Mouse (Mus musculus) forebrain, embryonic 11.5 days (tissue): ENCODE measurements around the gene Mb. TPM values are rescaled to one million over a fixed set of nuclear protein-coding genes. Genes with fewer than 3 reads are reported as not detected.
"Not testable (repeated sequence)": the region's sequence is repeated elsewhere in the genome, so short reads cannot be mapped to it uniquely, and the experiment has no call there.

ENCODE experiments used
- ATAC-seq: fragments of 200-750 bp; cut with Nextera tagmentation; replicated peaks from 2 replicates; pipeline ENCODE4 v1.8.0; 2017; ENCODE audit warnings: moderate TSS enrichment; ENCODE audit not compliant: low FRiP score
- DNase-seq: peaks from one replicate; pipeline ENCODE4 v3.0.0-alpha.2; 2017; ENCODE audit warnings: low spot score
- H3K27ac ChIP-seq: fragments of 300-500 bp; sonication (generic); 2 replicates; pipeline ENCODE4 v1.5.1; 2014; ENCODE audit warnings: low read depth, low read length
- H3K27me3 ChIP-seq: fragments of 300-500 bp; sonication (generic); 2 replicates; pipeline ENCODE4 v1.6.1; 2014; ENCODE audit warnings: mild to moderate bottlenecking, low read length, mixed read lengths; ENCODE audit not compliant: control insufficient read depth, insufficient read depth
- H3K36me3 ChIP-seq: fragments of 300-500 bp; sonication (generic); 2 replicates; pipeline ENCODE4 v1.6.1; 2014; ENCODE audit warnings: mild to moderate bottlenecking, low read length, moderate library complexity, mixed read lengths; ENCODE audit not compliant: control insufficient read depth, insufficient read depth
- H3K4me1 ChIP-seq: fragments of 300-500 bp; sonication (generic); replicated peaks from 2 replicates; pipeline ENCODE4 v1.6.1; 2014; ENCODE audit warnings: low read length, mixed read lengths; ENCODE audit not compliant: control insufficient read depth, insufficient read depth
- H3K4me2 ChIP-seq: fragments of 300-500 bp; sonication (generic); 2 replicates; pipeline ENCODE4 v1.6.1; 2014; ENCODE audit warnings: low read depth, mild to moderate bottlenecking, low read length, moderate library complexity, mixed read lengths; ENCODE audit not compliant: severe bottlenecking
- H3K4me3 ChIP-seq: fragments of 300-500 bp; sonication (generic); 2 replicates; pipeline ENCODE4 v1.5.1; 2014; ENCODE audit warnings: low read depth, low read length
- H3K9ac ChIP-seq: fragments of 300-500 bp; sonication (generic); 2 replicates; pipeline ENCODE4 v1.6.1; 2014; ENCODE audit warnings: low read length
- H3K9me3 ChIP-seq: fragments of 300-500 bp; sonication (generic); 2 replicates; pipeline ENCODE4 v1.6.1; 2016; ENCODE audit warnings: low read length, mixed read lengths; ENCODE audit not compliant: control insufficient read depth
- WGBS: fragments of 180-500 bp; shearing (Covaris S2); extraction: QIAGEN DNeasy Blood & Tissue Kit; methylation state at CpG from one replicate; pipeline ENCODE4 v1.1.7; 2014; 5-methylcytosine and 5-hydroxymethylcytosine counted together
- polyA plus RNA-seq: library from polyadenylated mRNA; unstranded; fragments of >200 nt; fragmentation: Nextera tagmentation; extraction: Ambion mirVana; gene quantifications from 2 replicates; pipeline ENCODE4 v1.2.1, GENCODE M21; 2014

The Mb gene
- polyA plus RNA-seq, 1 experiment from 2014 or later: not detected

- ATAC-seq (no peak), DNase-seq (no peak)
- no peaks in the 10 kb centered on the region; the same call in 1 of the 2 replicates for H3K36me3 ChIP-seq
- H3K9me3 ChIP-seq: no peaks in the 10 kb centered on the region
- no peak overlapping the region for H3K9ac ChIP-seq
- no peak overlapping the region for H3K4me3 ChIP-seq
- no peak overlapping the region for H3K27ac ChIP-seq
- H3K4me1 ChIP-seq: no peaks in the 10 kb centered on the region
- 74% methylated on average over 4 of the region's 4 CpGs for WGBS
- H3K4me2 ChIP-seq: no peak overlapping the region
- H3K27me3 ChIP-seq: no peaks in the 10 kb centered on the region
Observed at GRCm38 (mm10) chr15:77072556-77073163, 22.2 kb upstream of the Mb start.

DNA sequence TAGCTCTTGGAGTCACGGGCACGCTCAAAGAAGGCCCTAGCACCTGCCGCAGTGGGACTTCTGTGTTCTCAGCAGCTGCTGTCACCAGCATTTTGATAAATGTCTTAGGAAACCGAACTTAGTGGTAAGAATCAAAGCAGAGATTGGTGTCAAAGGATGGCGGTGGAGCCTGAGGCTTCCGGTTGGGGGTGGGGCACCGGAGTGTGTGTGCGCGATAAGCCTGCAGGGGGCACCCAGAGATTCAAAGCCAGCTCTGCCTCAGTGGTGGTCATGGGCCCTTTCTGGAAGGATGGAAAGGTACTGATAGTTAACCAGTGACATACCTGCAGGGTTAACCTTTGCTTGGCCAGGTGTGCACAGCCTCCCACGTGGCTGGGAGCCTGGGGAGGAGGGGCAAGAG lies 21.0 kb upstream of the Mb start:
- ATAC-seq: no peak

GRCm38 (mm10) chr15:77070745-77071268 lies 20.3 kb upstream of the Mb start:
- Histone ChIP-seq H3K4me1 (no peaks in the 10 kb centered on the region), H3K27ac (no peak overlapping the region), H3K9me3 (no peaks in the 10 kb centered on the region), H3K27me3 (no peaks in the 10 kb centered on the region), H3K4me3 (no peak overlapping the region), H3K9ac (no peak overlapping the region), H3K4me2 (no peak overlapping the region), H3K36me3 (no peaks in the 10 kb centered on the region)
- DNase-seq (no peak), ATAC-seq (no peak)
- WGBS: 89% methylated on average over 11 of the region's 11 CpGs

More for the DNA sequence above, 21.0 kb upstream of the Mb start:
- H3K27me3 ChIP-seq: no peaks in the 10 kb centered on the region
- no peak overlapping the region for H3K27ac ChIP-seq
- H3K4me1 ChIP-seq: no peaks in the 10 kb centered on the region
- DNase-seq: peak; percentile 65
- WGBS: 29% methylated on average over 10 of the region's 10 CpGs
- H3K4me3 ChIP-seq: no peak overlapping the region
- no peaks in the 10 kb centered on the region for H3K9me3 ChIP-seq
- no peak overlapping the region for H3K9ac ChIP-seq
- H3K4me2 ChIP-seq: no peak overlapping the region
- no peaks in the 10 kb centered on the region; the same call in 1 of the 2 replicates for H3K36me3 ChIP-seq

- Histone ChIP-seq H3K9ac (no peak overlapping the region), H3K9me3 (no peaks in the 10 kb centered on the region), H3K36me3 (no peaks in the 10 kb centered on the region), H3K4me1 (no peaks in the 10 kb centered on the region), H3K4me3 (no peak overlapping the region), H3K27ac (no peak overlapping the region), H3K4me2 (no peak overlapping the region), H3K27me3 (no peaks in the 10 kb centered on the region)
- DNase-seq (no peak), ATAC-seq (no peak)
- WGBS: 90% methylated on average over 3 of the region's 3 CpGs
Observed at GRCm38 (mm10) chr15:77069019-77069418, 18.5 kb upstream of the Mb start.

DNA sequence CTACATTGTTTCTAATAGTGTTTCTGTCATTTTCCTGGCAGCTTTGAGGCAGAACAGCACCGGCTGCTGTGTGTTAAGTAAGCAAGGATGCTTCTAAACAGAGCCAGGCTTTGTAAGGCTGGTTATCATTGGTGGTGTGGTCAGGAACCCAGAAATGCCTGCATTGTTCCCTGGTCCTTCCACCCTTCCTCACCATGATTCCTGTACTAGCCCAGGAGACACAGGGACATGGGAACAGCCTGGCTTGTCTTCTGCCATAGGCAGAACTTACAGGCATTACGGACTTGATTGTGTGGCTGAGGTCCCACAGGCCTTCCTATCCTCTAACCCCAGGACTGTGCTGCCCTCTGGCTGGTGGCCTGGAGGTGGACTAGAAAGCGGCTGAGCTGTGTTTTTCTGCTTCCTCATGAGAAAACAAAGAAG lies 18.0 kb upstream of the Mb start:
- H3K27me3 ChIP-seq: no peaks in the 10 kb centered on the region
- no peak overlapping the region for H3K9ac ChIP-seq
- H3K9me3 ChIP-seq: no peaks in the 10 kb centered on the region
- ATAC-seq: no peak
- no peak overlapping the region for H3K4me3 ChIP-seq
- no peaks in the 10 kb centered on the region for H3K4me1 ChIP-seq
- H3K36me3 ChIP-seq: no peaks in the 10 kb centered on the region
- no peak overlapping the region for H3K4me2 ChIP-seq
- 76% methylated on average over 3 of the region's 3 CpGs for WGBS
- DNase-seq: no peak
- H3K27ac ChIP-seq: no peak overlapping the region

DNA sequence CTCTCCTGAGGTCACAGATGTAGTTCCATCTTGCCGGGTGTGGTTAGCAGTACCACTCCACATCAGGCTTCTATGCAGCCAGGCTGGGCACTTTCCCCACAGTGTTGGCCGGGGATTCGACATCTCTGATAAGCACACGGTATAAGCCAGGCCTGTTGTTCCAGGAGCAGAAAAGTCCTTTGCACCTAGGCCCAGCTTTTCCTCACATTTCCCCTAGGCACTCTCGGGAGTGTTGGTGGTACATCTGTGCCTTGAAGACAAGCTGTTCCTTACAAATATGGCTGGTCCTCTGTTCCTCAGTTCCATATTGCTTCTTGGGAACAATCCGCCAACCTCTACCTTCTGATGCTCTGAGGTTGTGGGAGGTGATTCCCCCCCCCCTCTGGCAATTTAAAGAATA lies 15.8 kb upstream of the Mb start:
- H3K27ac ChIP-seq: no peak overlapping the region
- no peak overlapping the region for H3K9ac ChIP-seq
- DNase-seq (no peak), ATAC-seq (no peak)
- H3K36me3 ChIP-seq: no peaks in the 10 kb centered on the region
- no peak overlapping the region for H3K4me2 ChIP-seq
- no peaks in the 10 kb centered on the region for H3K27me3 ChIP-seq
- 87% methylated on average over 6 of the region's 6 CpGs for WGBS
- H3K4me3 ChIP-seq: no peak overlapping the region
- no peaks in the 10 kb centered on the region for H3K9me3 ChIP-seq
- H3K4me1 ChIP-seq: no peaks in the 10 kb centered on the region

DNA sequence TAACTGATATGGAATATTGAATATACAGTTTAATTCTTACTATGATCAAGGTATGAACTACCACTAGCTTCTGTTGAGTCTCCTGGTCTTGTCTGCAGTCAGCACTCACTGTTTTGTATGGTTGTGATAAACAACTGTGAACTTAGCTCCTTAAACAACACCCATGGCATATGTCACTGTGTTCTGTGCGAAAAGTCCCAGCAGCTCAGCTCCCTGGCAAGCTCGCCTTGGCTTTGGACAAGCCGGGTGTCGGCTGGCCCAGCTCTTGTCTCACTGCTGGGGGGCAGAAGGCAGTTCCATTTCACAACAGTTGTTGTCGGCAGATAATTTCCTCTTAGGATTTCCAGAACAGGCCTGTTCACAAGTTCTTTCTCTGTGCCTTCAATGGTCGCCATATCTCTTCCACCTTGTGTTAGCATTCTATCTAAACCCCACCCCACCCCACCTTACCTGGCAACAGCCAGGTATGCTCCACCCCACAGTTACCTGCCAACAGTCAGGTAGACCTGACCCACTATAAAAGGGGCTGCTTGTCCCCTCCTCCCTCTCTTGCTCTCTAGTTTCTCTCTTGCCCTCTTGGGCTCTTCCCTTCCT lies 14.9 kb upstream of the Mb start:
- Histone ChIP-seq H3K4me2 (no peak overlapping the region), H3K9ac (no peak overlapping the region), H3K9me3 (no peaks in the 10 kb centered on the region), H3K27me3 (no peaks in the 10 kb centered on the region), H3K36me3 (no peaks in the 10 kb centered on the region), H3K4me3 (no peak overlapping the region), H3K4me1 (no peaks in the 10 kb centered on the region), H3K27ac (no peak overlapping the region)
- WGBS: 87% methylated on average over 6 of the region's 6 CpGs
- ATAC-seq (no peak), DNase-seq (no peak)

GRCm38 (mm10) chr15:77062746-77063145 lies 12.3 kb upstream of the Mb start:
- H3K36me3 ChIP-seq: no peaks in the 10 kb centered on the region
- no peak overlapping the region for H3K4me3 ChIP-seq
- ATAC-seq: no peak
- H3K4me1 ChIP-seq: no peaks in the 10 kb centered on the region
- no peak overlapping the region for H3K4me2 ChIP-seq
- H3K9ac ChIP-seq: no peak overlapping the region
- no peaks in the 10 kb centered on the region for H3K27me3 ChIP-seq
- H3K9me3 ChIP-seq: no peaks in the 10 kb centered on the region; the same call in 1 of the 2 replicates
- DNase-seq: no peak
- no peak overlapping the region for H3K27ac ChIP-seq

GRCm38 (mm10) chr15:77059416-77059815 lies 8.9 kb upstream of the Mb start:
- H3K4me1 ChIP-seq, H3K36me3 ChIP-seq, H3K9me3 ChIP-seq, H3K9ac ChIP-seq, H3K27me3 ChIP-seq, H3K27ac ChIP-seq, H3K4me2 ChIP-seq, ATAC-seq, H3K4me3 ChIP-seq, DNase-seq: not testable (repeated sequence)
- WGBS: 96% methylated on average over 4 of the region's 4 CpGs
